Mouse (Mus musculus): ENCODE results near the gene Stk11. TPM values are rescaled to one million over a fixed set of nuclear protein-coding genes. Genes with fewer than 3 reads are reported as not detected.

The Stk11 gene
- polyA plus RNA-seq, 1 experiment from 2014 or later = 140 TPM

- TF ChIP-seq CTCF (IDR thresholded peaks at IDR 0.05) = no peak
- DNase-seq (ENCODE audit: low read depth, low spot score) (no peak), ATAC-seq (no peak)
- no peaks in the 10 kb centered on the region for H3K27me3 ChIP-seq
- ChIA-PET CTCF (interaction anchor here (1.3 to 2.2 kb wide), 4 partner anchors 9 to 63 kb away, joined by 3 to 6 read pairs (median 3); partner anchors contain the start of gene Stk11), POLR2A (interaction anchor here (0.6 to 2.1 kb wide), 8 partner anchors 11 to 121 kb away, joined by 3 to 8 read pairs (median 4); no protein-coding TSS in a partner anchor)
- in situ Hi-C loops (cut with MboI; ENCODE audit: low pct_unique_long_range_greater_than_20kb) = loop anchor here (5.0 kb wide), 1 partner anchor 34 kb away; no protein-coding TSS in a partner anchor
Measured at GRCm38 (mm10) chr10:80105926-80106325, 9.7 kb upstream of the Stk11 start.

- H3K27me3 ChIP-seq = no peaks in the 10 kb centered on the region
- ChIA-PET CTCF (interaction anchor here (0.7 to 2.0 kb wide), 3 partner anchors 21 to 73 kb away, joined by 3 to 8 read pairs (median 3); no protein-coding TSS in a partner anchor), POLR2A (interaction anchor here (1.2 to 2.1 kb wide), 3 partner anchors 32 to 66 kb away, joined by 4 to 7 read pairs (median 5); no protein-coding TSS in a partner anchor)
- in situ Hi-C loops (cut with MboI; ENCODE audit: low pct_unique_long_range_greater_than_20kb) = loop anchor here (5.0 kb wide), 1 partner anchor 35 kb away; no protein-coding TSS in a partner anchor
- DNase-seq (ENCODE audit: low read depth, low spot score) (peak; percentile 93), ATAC-seq (peak; percentile 72)
- no peak for TF ChIP-seq CTCF (IDR thresholded peaks at IDR 0.05)
Measured at GRCm38 (mm10) chr10:80107678-80108077, 7.9 kb upstream of the Stk11 start.

- in situ Hi-C loops (cut with MboI; ENCODE audit: low pct_unique_long_range_greater_than_20kb) = loop anchor here (5.0 to 10.0 kb wide), 2 partner anchors 60 to 127 kb away; partner anchors contain the start of gene Cnn2
- POLR2A ChIA-PET = interaction anchor here (0.6 kb wide), 1 partner anchor 30 kb away, joined by 4 read pairs; no protein-coding TSS in a partner anchor
- CTCF ChIA-PET = interaction anchor here (1.0 to 2.7 kb wide), 3 partner anchors 9 to 51 kb away, joined by 3 to 5 read pairs (median 4); partner anchors contain the start of genes Cirbp and Sbno2
- DNase-seq (ENCODE audit: low read depth, low spot score) = peak; percentile 58
- no peak for ATAC-seq
- no peak for TF ChIP-seq CTCF (IDR thresholded peaks at IDR 0.05)
- H3K27me3 ChIP-seq = no peaks in the 10 kb centered on the region
Measured at GRCm38 (mm10) chr10:80114341-80115284, 990 bp upstream of the Stk11 start.

- no peak for ATAC-seq
- no peak for TF ChIP-seq CTCF (IDR thresholded peaks at IDR 0.05)
- in situ Hi-C loops (cut with MboI; ENCODE audit: low pct_unique_long_range_greater_than_20kb) = loop anchor here (10.0 kb wide), 1 partner anchor 61 kb away; no protein-coding TSS in a partner anchor
- POLR2A ChIA-PET = interaction anchor here (0.6 to 1.8 kb wide), 3 partner anchors 11 to 25 kb away, joined by 4 to 7 read pairs (median 4); partner anchors contain the start of genes Cbarp and Sbno2
- CTCF ChIA-PET = interaction anchor here (1.0 to 1.5 kb wide), 3 partner anchors 10 to 49 kb away, joined by 3 to 4 read pairs (median 3); partner anchors contain the start of genes Cirbp and Sbno2
- no peak for DNase-seq (ENCODE audit: low read depth, low spot score)
- H3K27me3 ChIP-seq = no peaks in the 10 kb centered on the region
Measured at GRCm38 (mm10) chr10:80115944-80116335, 337 bp downstream of the Stk11 start.

GRCm38 (mm10) chr10:80116563-80116926 is 942 bp downstream of the Stk11 start:
- DNase-seq (ENCODE audit: low read depth, low spot score) (no peak), ATAC-seq (no peak)
- no peaks in the 10 kb centered on the region for H3K27me3 ChIP-seq
- in situ Hi-C loops (cut with MboI; ENCODE audit: low pct_unique_long_range_greater_than_20kb) = loop anchor here (10.0 kb wide), 1 partner anchor 62 kb away; no protein-coding TSS in a partner anchor
- ChIA-PET CTCF (interaction anchor here (1.5 to 3.4 kb wide), 3 partner anchors 10 to 49 kb away, joined by 3 to 12 read pairs (median 8); partner anchors contain the start of gene Cirbp), POLR2A (interaction anchor here (0.6 to 1.8 kb wide), 10 partner anchors 11 to 132 kb away, joined by 3 to 7 read pairs (median 4); partner anchors contain the start of genes Cbarp and Sbno2)
- no peak for TF ChIP-seq CTCF (IDR thresholded peaks at IDR 0.05)

GRCm38 (mm10) chr10:80116927-80117691 is 1.5 kb downstream of the Stk11 start:
- DNase-seq (ENCODE audit: low read depth, low spot score) (no peak), ATAC-seq (no peak)
- ChIA-PET CTCF (interaction anchor here (1.1 to 3.4 kb wide), 4 partner anchors 10 to 48 kb away, joined by 3 to 12 read pairs (median 6); partner anchors contain the start of gene Cirbp), POLR2A (interaction anchor here (0.6 to 1.8 kb wide), 14 partner anchors 10 to 132 kb away, joined by 3 to 7 read pairs (median 3); partner anchors contain the start of genes Cbarp and Sbno2)
- no peak for TF ChIP-seq CTCF (IDR thresholded peaks at IDR 0.05)
- no peaks in the 10 kb centered on the region for H3K27me3 ChIP-seq
- in situ Hi-C loops (cut with MboI; ENCODE audit: low pct_unique_long_range_greater_than_20kb) = loop anchor here (10.0 kb wide), 1 partner anchor 62 kb away; no protein-coding TSS in a partner anchor

GRCm38 (mm10) chr10:80117736-80118135 is 2.1 kb downstream of the Stk11 start:
- ATAC-seq (no peak), DNase-seq (ENCODE audit: low read depth, low spot score) (no peak)
- CTCF ChIA-PET = interaction anchor here (1.0 to 3.4 kb wide), 5 partner anchors 9 to 66 kb away, joined by 3 to 12 read pairs (median 4); partner anchors contain the start of gene Cirbp
- POLR2A ChIA-PET = interaction anchor here (0.6 to 1.8 kb wide), 9 partner anchors 9 to 133 kb away, joined by 3 to 9 read pairs (median 3); partner anchors contain the start of gene Cbarp
- in situ Hi-C loops (cut with MboI; ENCODE audit: low pct_unique_long_range_greater_than_20kb) = loop anchor here (10.0 kb wide), 1 partner anchor 63 kb away; no protein-coding TSS in a partner anchor
- no peaks in the 10 kb centered on the region for H3K27me3 ChIP-seq
- TF ChIP-seq CTCF (IDR thresholded peaks at IDR 0.05) = no peak

- ATAC-seq (no peak), DNase-seq (ENCODE audit: low read depth, low spot score) (no peak)
- POLR2A ChIA-PET = interaction anchor here (0.8 to 1.5 kb wide), 4 partner anchors 12 to 66 kb away, joined by 3 to 9 read pairs (median 4); no protein-coding TSS in a partner anchor
- no peak for TF ChIP-seq CTCF (IDR thresholded peaks at IDR 0.05)
- no peaks in the 10 kb centered on the region for H3K27me3 ChIP-seq
- CTCF ChIA-PET = interaction anchor here (0.8 to 3.4 kb wide), 5 partner anchors 8 to 66 kb away, joined by 3 to 12 read pairs (median 4); partner anchors contain the start of gene Cirbp
- in situ Hi-C loops (cut with MboI; ENCODE audit: low pct_unique_long_range_greater_than_20kb) = loop anchor here (10.0 kb wide), 1 partner anchor 64 kb away; no protein-coding TSS in a partner anchor
Measured at GRCm38 (mm10) chr10:80118552-80118951, 2.9 kb downstream of the Stk11 start.

- no peak for DNase-seq (ENCODE audit: low read depth, low spot score)
- H3K27me3 ChIP-seq = no peaks in the 10 kb centered on the region
- in situ Hi-C loops (cut with MboI; ENCODE audit: low pct_unique_long_range_greater_than_20kb) = no loop called here
- CTCF ChIA-PET = interaction anchor here (1.1 to 3.4 kb wide), 4 partner anchors 10 to 45 kb away, joined by 3 to 12 read pairs (median 4); partner anchors contain the start of gene Cirbp
- POLR2A ChIA-PET = interaction anchor here (0.7 to 1.4 kb wide), 5 partner anchors 10 to 161 kb away, joined by 3 to 4 read pairs (median 3); partner anchors contain the start of genes Cbarp and Tmem259
- no peak for TF ChIP-seq CTCF (IDR thresholded peaks at IDR 0.05)
- ATAC-seq = no peak
Measured at GRCm38 (mm10) chr10:80120146-80120545, 4.5 kb downstream of the Stk11 start.
